Mouse (Mus musculus) lung, embryonic 16.5 days (tissue): Measurements from ENCODE around the gene Rela. TPM values are rescaled to one million over a fixed set of nuclear protein-coding genes. Genes with fewer than 3 reads are reported as not detected.

Experiments
- ATAC-seq: fragments of 200-750 bp; cut with Nextera tagmentation; 2 replicates; pipeline ENCODE4 v1.8.0; 2017; ENCODE audit warnings: low read depth, mild to moderate bottlenecking, moderate library complexity
- H3K27ac ChIP-seq: fragments of 300-500 bp; sonication (generic); 2 replicates; pipeline ENCODE4 v1.5.1; 2014; ENCODE audit warnings: mild to moderate bottlenecking, control low read depth, low read length
- H3K27me3 ChIP-seq: fragments of 300-500 bp; sonication (generic); 2 replicates; pipeline ENCODE4 v1.6.1; 2014; ENCODE audit warnings: low read depth, low read length, mixed read lengths; ENCODE audit not compliant: control insufficient read depth, insufficient read depth
- H3K36me3 ChIP-seq: fragments of 300-500 bp; sonication (generic); 2 replicates; pipeline ENCODE4 v1.6.1; 2014; ENCODE audit warnings: low read length; ENCODE audit not compliant: control insufficient read depth, insufficient read depth
- H3K4me1 ChIP-seq: fragments of 300-500 bp; sonication (generic); replicated peaks from 2 replicates; pipeline ENCODE4 v1.6.1; 2014; ENCODE audit warnings: low read length, mixed read lengths; ENCODE audit not compliant: control insufficient read depth, insufficient read depth
- H3K4me2 ChIP-seq: fragments of 300-500 bp; sonication (generic); 2 replicates; pipeline ENCODE4 v1.6.1; 2014; ENCODE audit warnings: low read depth, low read length, control low read depth
- H3K4me3 ChIP-seq: fragments of 300-500 bp; sonication (generic); 2 replicates; pipeline ENCODE4 v1.5.1; 2014; ENCODE audit warnings: mild to moderate bottlenecking, low read length, control low read depth
- H3K9ac ChIP-seq: fragments of 300-500 bp; sonication (generic); 2 replicates; pipeline ENCODE4 v1.6.1; 2014; ENCODE audit warnings: low read length, control low read depth
- H3K9me3 ChIP-seq: fragments of 300-500 bp; sonication (generic); 2 replicates; pipeline ENCODE4 v1.6.1; 2016; ENCODE audit warnings: low read length; ENCODE audit not compliant: control insufficient read depth
- WGBS: fragments of 180-500 bp; shearing (Covaris S2); extraction: QIAGEN DNeasy Blood & Tissue Kit; methylation state at CpG from one replicate; pipeline ENCODE4 v1.1.7; 2014; 5-methylcytosine and 5-hydroxymethylcytosine counted together
- polyA plus RNA-seq: library from polyadenylated mRNA; unstranded; fragments of >200 nt; fragmentation: Nextera tagmentation; extraction: Ambion mirVana; gene quantifications from 2 replicates; pipeline ENCODE4 v1.2.1, GENCODE M21; 2015

Gene Rela
- polyA plus RNA-seq, 1 experiment from 2014 or later, result 62.1 TPM

DNA sequence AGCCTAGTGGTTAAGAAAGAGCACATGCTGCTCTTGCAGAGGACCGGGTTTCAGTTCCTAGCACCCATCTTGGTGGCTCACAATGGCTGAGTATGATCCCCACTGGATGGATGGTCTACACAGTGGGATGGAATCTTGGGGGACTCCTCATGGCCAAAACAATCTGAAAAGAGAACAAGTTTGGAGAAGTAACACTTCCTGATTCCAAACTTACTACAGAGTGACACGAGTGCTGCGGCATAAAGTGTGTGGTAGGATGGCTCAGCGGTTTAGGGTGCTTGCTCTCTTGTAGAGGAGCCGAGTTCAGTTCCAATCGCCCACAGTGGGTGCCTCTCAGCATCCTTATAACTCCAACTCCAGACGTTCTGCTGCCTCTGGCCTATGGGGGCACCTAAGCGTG lies 12.0 kb upstream of the Rela start:
- Histone ChIP-seq H3K4me1 (no peaks in the 10 kb centered on the region), H3K4me2 (no peak overlapping the region), H3K9ac (no peak overlapping the region), H3K4me3 (no peak overlapping the region), H3K9me3 (no peaks in the 10 kb centered on the region), H3K27ac (no peak overlapping the region), H3K27me3 (no peaks in the 10 kb centered on the region), H3K36me3 (no peaks in the 10 kb centered on the region)
- 86% methylated on average over 8 of the region's 8 CpGs for WGBS
- ATAC-seq, result no peak

DNA sequence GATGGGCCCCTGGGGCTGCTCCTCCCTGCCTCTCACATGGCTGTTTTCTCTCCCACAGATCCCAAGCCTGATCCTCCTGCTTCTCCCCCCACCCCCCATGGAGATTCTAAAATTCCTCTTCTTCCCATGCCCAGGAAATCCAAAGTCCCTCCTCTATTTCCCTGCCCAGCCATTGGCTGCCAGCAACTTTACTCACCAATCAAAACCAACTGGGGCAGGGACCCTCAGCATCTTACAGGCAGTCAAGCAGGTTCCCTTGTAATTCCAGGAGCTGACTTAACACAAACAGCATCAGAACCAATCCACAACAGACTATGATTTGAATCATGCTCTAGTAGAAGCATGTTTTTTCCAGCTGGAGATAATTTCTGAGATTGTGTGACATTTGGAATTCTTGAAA lies 7.4 kb upstream of the Rela start:
- Histone ChIP-seq H3K9me3 (no peaks in the 10 kb centered on the region), H3K4me2 (no peak overlapping the region), H3K27ac (no peak overlapping the region), H3K27me3 (no peaks in the 10 kb centered on the region), H3K36me3 (no peaks in the 10 kb centered on the region), H3K4me3 (no peak overlapping the region), H3K9ac (no peak overlapping the region), H3K4me1 (no peaks in the 10 kb centered on the region)
- no peak for ATAC-seq

DNA sequence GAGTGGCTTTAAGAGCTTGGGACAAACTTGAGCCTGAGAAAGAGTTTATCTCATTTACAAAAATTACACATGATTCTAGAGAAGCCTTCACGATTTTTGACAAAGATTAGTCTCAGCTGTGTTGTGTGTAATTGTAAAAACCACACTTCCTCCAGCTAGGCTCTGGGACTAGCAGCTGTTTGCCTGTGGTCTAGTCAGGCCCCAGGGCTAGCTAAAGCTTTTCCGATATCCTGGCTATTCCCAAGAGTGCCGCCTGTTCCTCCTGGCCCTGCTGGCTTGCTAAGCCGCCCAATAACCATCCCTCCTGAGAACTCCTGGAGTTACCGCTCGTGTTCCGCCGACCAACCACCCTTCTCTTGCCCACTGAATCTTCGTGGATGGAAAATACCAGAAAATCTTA lies 5.2 kb upstream of the Rela start:
- ATAC-seq, result no peak
- H3K36me3 ChIP-seq, result no peaks in the 10 kb centered on the region
- H3K4me1 ChIP-seq, result peaks cover 6% of the 10 kb centered on the region
- no peaks in the 10 kb centered on the region for H3K27me3 ChIP-seq
- no peak overlapping the region for H3K27ac ChIP-seq
- no peaks in the 10 kb centered on the region for H3K9me3 ChIP-seq
- no peak overlapping the region for H3K9ac ChIP-seq
- no peak overlapping the region for H3K4me3 ChIP-seq
- 75% methylated on average over 9 of the region's 9 CpGs for WGBS
- H3K4me2 ChIP-seq, result no peak overlapping the region

DNA sequence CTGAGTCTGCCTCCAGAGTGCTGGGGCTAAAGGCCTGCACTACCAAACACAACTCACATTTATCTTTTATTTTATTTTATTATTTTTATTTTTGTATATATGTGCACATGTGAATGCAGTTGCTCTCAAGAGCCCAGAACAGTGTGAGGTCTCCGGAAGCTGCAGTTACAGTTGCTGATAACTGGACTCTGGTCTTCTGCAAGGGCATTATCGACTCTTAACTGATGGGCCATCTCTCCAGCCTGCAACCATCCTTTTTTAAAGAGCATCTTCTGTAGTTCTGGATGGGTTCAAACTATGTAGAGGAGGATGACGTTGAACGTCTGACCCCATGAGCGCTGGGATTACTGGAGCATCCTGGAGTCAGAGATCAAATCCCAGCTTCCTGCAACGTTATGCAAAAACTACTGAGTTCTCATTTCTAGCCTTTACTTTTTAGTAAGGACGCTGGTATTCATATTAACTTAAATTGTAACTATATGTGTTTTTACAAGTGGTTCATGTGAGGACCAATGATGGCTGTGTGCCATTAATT lies 1.2 kb upstream of the Rela start:
- H3K4me3 ChIP-seq, result no peak overlapping the region
- H3K9me3 ChIP-seq, result no peaks in the 10 kb centered on the region
- 0 out of 2 replicates have a peak overlapping the region, but pooled peaks have one; percentile 91 for H3K4me2 ChIP-seq
- H3K27me3 ChIP-seq, result no peaks in the 10 kb centered on the region
- ATAC-seq, result no peak
- H3K4me1 ChIP-seq, result peaks cover 16% of the 10 kb centered on the region
- H3K27ac ChIP-seq, result no peak overlapping the region
- peaks cover 18% of the 10 kb centered on the region for H3K36me3 ChIP-seq
- WGBS, result 66% methylated on average over 7 of the region's 7 CpGs
- no peak overlapping the region for H3K9ac ChIP-seq

DNA sequence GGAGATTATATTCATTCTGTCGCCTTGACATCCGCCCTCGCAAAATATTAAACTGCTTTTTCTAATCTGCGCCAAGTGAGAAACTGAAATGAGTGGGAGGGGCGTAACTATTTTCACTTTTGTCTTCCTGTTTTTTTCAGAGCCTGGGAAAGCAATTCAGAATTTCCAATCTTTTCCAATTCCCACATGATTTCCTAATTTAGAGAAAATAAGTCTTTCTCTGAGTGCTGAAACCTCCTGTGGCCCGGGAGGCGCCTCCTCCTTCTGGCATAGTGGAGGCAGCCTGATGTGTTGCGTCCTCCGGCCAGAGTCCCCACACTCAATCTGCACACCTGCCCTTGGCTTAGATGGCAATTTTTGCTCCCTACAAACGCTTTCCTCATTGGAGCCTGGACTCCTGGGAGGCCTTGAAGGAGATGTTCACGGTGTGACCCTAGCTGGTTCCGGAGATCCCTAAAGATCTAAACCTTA lies 677 bp upstream of the Rela start:
- Histone ChIP-seq H3K4me3 (peak overlapping the region; percentile 84), H3K27me3 (no peaks in the 10 kb centered on the region), H3K36me3 (peaks cover 23% of the 10 kb centered on the region), H3K4me2 (peak overlapping the region; percentile 91), H3K9me3 (no peaks in the 10 kb centered on the region), H3K9ac (peak overlapping the region; percentile 96), H3K27ac (peak overlapping the region; percentile 94), H3K4me1 (peaks cover 16% of the 10 kb centered on the region)
- peak; percentile 14 for ATAC-seq
- WGBS, result 39% methylated on average over 12 of the region's 12 CpGs

DNA sequence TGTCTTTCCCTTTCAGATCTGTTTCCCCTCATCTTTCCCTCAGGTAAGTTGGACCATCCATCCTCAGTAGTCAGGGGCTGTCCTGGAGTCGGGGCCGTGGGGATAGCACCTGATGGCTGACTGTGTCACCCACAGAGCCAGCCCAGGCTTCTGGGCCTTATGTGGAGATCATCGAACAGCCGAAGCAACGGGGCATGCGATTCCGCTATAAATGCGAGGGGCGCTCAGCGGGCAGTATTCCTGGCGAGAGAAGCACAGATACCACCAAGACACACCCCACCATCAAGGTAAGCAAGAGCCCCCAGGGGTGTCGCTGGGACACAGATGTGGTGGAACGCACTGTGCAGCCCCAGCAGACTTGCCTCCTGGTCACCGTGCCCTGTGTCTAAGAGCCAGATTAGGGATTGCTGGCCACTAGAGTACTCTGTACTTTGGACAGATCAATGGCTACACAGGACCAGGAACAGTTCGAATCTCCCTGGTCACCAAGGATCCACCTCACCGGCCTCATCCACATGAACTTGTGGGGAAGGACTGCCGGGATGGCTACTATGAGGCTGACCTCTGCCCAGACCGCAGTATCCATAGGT lies 1.2 kb downstream of the Rela start:
- WGBS, result 90% methylated on average over 18 of the region's 18 CpGs
- Histone ChIP-seq H3K4me3 (peak overlapping the region; percentile 84), H3K9me3 (no peaks in the 10 kb centered on the region), H3K27ac (no peak overlapping the region; the same call in 1 of the 2 replicates), H3K4me2 (peak overlapping the region; percentile 91), H3K9ac (peak overlapping the region; percentile 96), H3K4me1 (peaks cover 16% of the 10 kb centered on the region), H3K36me3 (peaks cover 37% of the 10 kb centered on the region), H3K27me3 (no peaks in the 10 kb centered on the region)
- no peak for ATAC-seq

DNA sequence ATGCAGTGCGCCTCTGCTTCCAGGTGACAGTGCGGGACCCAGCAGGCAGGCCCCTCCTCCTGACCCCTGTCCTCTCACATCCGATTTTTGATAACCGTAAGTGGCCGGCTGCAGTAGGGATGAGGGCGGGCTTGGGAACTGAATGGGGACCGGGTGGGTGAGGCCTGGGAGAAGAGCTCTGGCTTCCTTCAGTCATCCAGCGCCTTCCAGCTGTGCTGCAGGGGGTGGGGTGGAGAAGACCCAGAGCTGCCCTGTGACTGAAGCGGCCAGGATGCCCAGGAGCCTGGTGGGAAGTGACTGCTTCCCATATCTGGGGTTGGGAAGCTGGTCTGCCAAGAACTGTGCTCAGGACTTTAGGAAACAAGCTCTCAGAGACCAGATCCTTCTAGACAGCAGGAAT lies 3.1 kb downstream of the Rela start:
- peaks cover 16% of the 10 kb centered on the region for H3K4me1 ChIP-seq
- no peaks in the 10 kb centered on the region for H3K27me3 ChIP-seq
- H3K36me3 ChIP-seq, result peaks cover 46% of the 10 kb centered on the region
- no peak overlapping the region for H3K9ac ChIP-seq
- no peaks in the 10 kb centered on the region for H3K9me3 ChIP-seq
- no peak overlapping the region for H3K27ac ChIP-seq
- no peak overlapping the region for H3K4me3 ChIP-seq
- no peak overlapping the region for H3K4me2 ChIP-seq
- ATAC-seq, result no peak
- WGBS, result 48% methylated on average over 9 of the region's 9 CpGs

DNA sequence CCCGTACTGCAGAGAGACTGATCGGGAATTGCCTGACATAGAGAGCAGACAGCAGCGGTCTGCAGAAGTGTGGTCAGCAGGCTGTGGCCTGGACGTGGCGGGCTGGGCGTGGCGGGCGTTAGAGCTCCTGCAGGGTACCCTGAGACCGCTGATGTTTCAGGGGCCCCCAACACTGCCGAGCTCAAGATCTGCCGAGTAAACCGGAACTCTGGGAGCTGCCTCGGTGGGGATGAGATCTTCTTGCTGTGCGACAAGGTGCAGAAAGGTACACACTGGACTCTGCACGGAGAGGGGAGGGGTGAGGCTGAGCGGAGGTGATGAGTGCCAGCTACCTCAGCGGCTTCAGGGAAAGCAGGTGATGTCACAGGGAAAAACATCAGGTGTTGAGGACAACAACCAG lies 3.7 kb downstream of the Rela start:
- Histone ChIP-seq H3K4me1 (peaks cover 16% of the 10 kb centered on the region), H3K27ac (no peak overlapping the region), H3K9ac (no peak overlapping the region), H3K4me3 (no peak overlapping the region), H3K9me3 (no peaks in the 10 kb centered on the region), H3K36me3 (peaks cover 53% of the 10 kb centered on the region), H3K4me2 (no peak overlapping the region), H3K27me3 (no peaks in the 10 kb centered on the region)
- ATAC-seq, result no peak
- WGBS, result 88% methylated on average over 17 of the region's 17 CpGs

DNA sequence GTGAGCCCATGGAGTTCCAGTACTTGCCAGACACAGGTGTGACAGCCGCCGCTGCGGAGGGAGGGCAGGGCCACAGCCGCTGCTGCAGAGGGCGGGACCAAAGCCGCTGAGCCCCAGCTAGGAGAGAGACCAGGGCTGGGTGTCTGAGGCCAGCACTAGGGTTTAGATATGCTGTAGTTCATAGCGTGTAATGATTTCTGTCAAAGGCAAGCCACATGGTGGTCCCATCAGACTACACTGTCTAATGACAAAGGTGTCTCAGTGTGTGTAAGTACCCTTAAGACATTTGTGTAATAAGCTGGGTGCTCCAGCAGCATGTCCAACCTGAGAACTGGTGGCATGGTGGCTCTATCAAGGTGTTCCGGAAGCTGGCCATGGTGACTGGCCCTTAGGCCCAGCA lies 4.4 kb downstream of the Rela start:
- peaks cover 14% of the 10 kb centered on the region for H3K4me1 ChIP-seq
- no peaks in the 10 kb centered on the region for H3K27me3 ChIP-seq
- no peak overlapping the region for H3K4me3 ChIP-seq
- H3K36me3 ChIP-seq, result peaks cover 57% of the 10 kb centered on the region
- H3K27ac ChIP-seq, result no peak overlapping the region
- no peak overlapping the region for H3K9ac ChIP-seq
- H3K4me2 ChIP-seq, result no peak overlapping the region
- ATAC-seq, result no peak
- 85% methylated on average over 8 of the region's 8 CpGs for WGBS
- no peaks in the 10 kb centered on the region for H3K9me3 ChIP-seq
